ENCODE assay signal across 25 mouse cellular contexts in the genomic region with DNA sequence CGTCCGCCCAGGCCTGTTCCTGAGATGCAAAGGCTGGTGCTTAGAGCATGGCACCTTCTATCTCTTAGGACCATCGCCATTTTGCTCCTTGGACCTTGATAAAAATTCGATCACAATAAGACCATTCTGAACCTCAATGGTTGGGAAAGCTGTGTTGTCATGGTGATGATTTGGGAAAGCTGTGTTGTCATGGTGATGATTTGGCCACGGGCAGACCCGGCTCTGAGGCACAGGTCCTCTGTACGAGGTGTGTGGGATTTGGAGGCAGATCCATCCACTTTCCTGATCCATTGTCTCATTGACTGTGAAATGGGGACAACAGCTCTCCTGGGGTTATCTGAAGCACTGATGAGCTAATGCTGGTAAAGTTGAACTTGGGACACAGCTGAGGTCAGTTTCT. TPM values are rescaled to one million over a fixed set of nuclear protein-coding genes. Genes with fewer than 3 reads are reported as not detected.
DNase-seq lines count a peak whose midpoint lies in the region; ATAC-seq lines count a peak whose summit lies in the region.
"Had no signal": no experiment of that assay in that cellular context is flagged by ENCODE, and none has a peak within 500 bp of the region (broad histone marks: within the 10 kb centered on the region; RNA-seq: fewer than 3 reads in every experiment).

No protein-coding gene starts in this region.

- no peak overlapping the region for H3K4me3 ChIP-seq in hindbrain, embryonic 15.5 days
- H3K4me3 ChIP-seq in hindbrain, embryonic 13.5 days = no peak overlapping the region
- no peak overlapping the region for H3K4me3 ChIP-seq in midbrain, embryonic 15.5 days
- H3K4me3 ChIP-seq: embryonic facial prominence, embryonic 15.5 days; forebrain, embryonic 10.5 days; heart, embryonic 10.5 days; kidney, embryonic 15.5 days; left cerebral cortex, adult 2 months; limb, embryonic 10.5 days; midbrain, embryonic 12.5 days had no signal

- H3K9ac ChIP-seq in hindbrain, embryonic 15.5 days = no peak overlapping the region
- H3K9ac ChIP-seq in hindbrain, embryonic 13.5 days = no peak overlapping the region
- no peak overlapping the region for H3K9ac ChIP-seq in midbrain, embryonic 15.5 days
- H3K9ac ChIP-seq: embryonic facial prominence, embryonic 15.5 days; kidney, embryonic 15.5 days; midbrain, embryonic 12.5 days had no signal

- no peaks in the 10 kb centered on the region for H3K9me3 ChIP-seq in hindbrain, embryonic 15.5 days
- H3K9me3 ChIP-seq in hindbrain, embryonic 13.5 days = no peaks in the 10 kb centered on the region
- no peaks in the 10 kb centered on the region for H3K9me3 ChIP-seq in midbrain, embryonic 15.5 days
- H3K9me3 ChIP-seq: embryonic facial prominence, embryonic 15.5 days; forebrain, embryonic 10.5 days; heart, embryonic 10.5 days; kidney, embryonic 15.5 days; limb, embryonic 10.5 days; midbrain, embryonic 12.5 days had no signal

- no peak overlapping the region for H3K4me2 ChIP-seq in hindbrain, embryonic 15.5 days
- no peak overlapping the region for H3K4me2 ChIP-seq in hindbrain, embryonic 13.5 days
- H3K4me2 ChIP-seq in midbrain, embryonic 15.5 days = no peak overlapping the region
- H3K4me2 ChIP-seq: embryonic facial prominence, embryonic 15.5 days; kidney, embryonic 15.5 days; liver, embryonic 11.5 days; midbrain, embryonic 12.5 days had no signal

- DNase-seq in R1 (ENCODE audit: low read depth, low spot score) = peak; percentile 63
- peak; percentile 40 for DNase-seq in brain, embryonic 18.5 days (ENCODE audit: low read depth, low spot score)
- no peak for DNase-seq in spleen, adult 12 weeks (ENCODE audit: low spot score)
- no peak for DNase-seq in thymus, postnatal 10 days (ENCODE audit: low spot score in 2 of 2)
- DNase-seq: adrenal gland, postnatal 36 days; cerebellum, adult 11 months; cerebellum, postnatal 36 days; heart, postnatal 14 days; lung, adult 2 months; lung, postnatal 36 days had no signal

- H3K27me3 ChIP-seq in hindbrain, embryonic 15.5 days = no peaks in the 10 kb centered on the region
- no peaks in the 10 kb centered on the region for H3K27me3 ChIP-seq in hindbrain, embryonic 13.5 days
- H3K27me3 ChIP-seq in midbrain, embryonic 15.5 days (replicated peaks) = no peaks in the 10 kb centered on the region
- H3K27me3 ChIP-seq: embryonic facial prominence, embryonic 15.5 days; kidney, embryonic 15.5 days; midbrain, embryonic 12.5 days had no signal

- 0 out of 2 replicates have a peak, but pooled peaks have one; percentile 38 for ATAC-seq in hindbrain, embryonic 15.5 days (ENCODE audit: low FRiP score, low read depth)
- no peak for ATAC-seq in hindbrain, embryonic 13.5 days (ENCODE audit: low FRiP score)
- ATAC-seq in midbrain, embryonic 15.5 days (replicated peaks) = peak; percentile 71
- ATAC-seq: Patski had no signal

- H3K27ac ChIP-seq in hindbrain, embryonic 15.5 days (replicated peaks) = 0 out of 2 replicates have a peak overlapping the region, but pooled peaks have one; percentile 15
- no peak overlapping the region for H3K27ac ChIP-seq in hindbrain, embryonic 13.5 days
- H3K27ac ChIP-seq in midbrain, embryonic 15.5 days = peak overlapping the region; percentile 34
- H3K27ac ChIP-seq: embryonic facial prominence, embryonic 15.5 days; forebrain, embryonic 10.5 days; heart, embryonic 10.5 days; kidney, embryonic 15.5 days; left cerebral cortex, adult 2 months; limb, embryonic 10.5 days; midbrain, embryonic 12.5 days had no signal

- no peaks in the 10 kb centered on the region for H3K36me3 ChIP-seq in hindbrain, embryonic 15.5 days
- H3K36me3 ChIP-seq in hindbrain, embryonic 13.5 days = no peaks in the 10 kb centered on the region
- H3K36me3 ChIP-seq in midbrain, embryonic 15.5 days (replicated peaks) = no peaks in the 10 kb centered on the region
- H3K36me3 ChIP-seq: embryonic facial prominence, embryonic 15.5 days; forebrain, embryonic 10.5 days; heart, embryonic 10.5 days; kidney, embryonic 15.5 days; limb, embryonic 10.5 days; midbrain, embryonic 12.5 days had no signal

- H3K4me1 ChIP-seq in hindbrain, embryonic 15.5 days (replicated peaks) = peaks cover 13% of the 10 kb centered on the region
- H3K4me1 ChIP-seq in hindbrain, embryonic 13.5 days (replicated peaks) = peaks cover 13% of the 10 kb centered on the region
- peaks cover 16% of the 10 kb centered on the region for H3K4me1 ChIP-seq in midbrain, embryonic 15.5 days
- H3K4me1 ChIP-seq: embryonic facial prominence, embryonic 15.5 days; kidney, embryonic 15.5 days; limb, embryonic 10.5 days had no signal

- WGBS in hindbrain, embryonic 15.5 days = 44% methylated on average over 7 of the region's 7 CpGs
- WGBS in hindbrain, embryonic 13.5 days = 34% methylated on average over 7 of the region's 7 CpGs
- WGBS in midbrain, embryonic 15.5 days = 24% methylated on average over 7 of the region's 7 CpGs

RNA-seq across cellular contexts. Expression of gene Pkd1l2, which starts 42.4 kb away (rescaled TPM):
- 0.04 and 0.16 TPM in 2 replicates for polyA plus RNA-seq in hindbrain, embryonic 15.5 days (2015; fragmentation: Nextera tagmentation; extraction: Ambion mirVana)
- 0.03 TPM in 1 of 2 replicates, not detected in the other for polyA plus RNA-seq in hindbrain, embryonic 13.5 days (2015; fragmentation: Nextera tagmentation; extraction: Ambion mirVana)
- not detected in 2 replicates for polyA plus RNA-seq in midbrain, embryonic 15.5 days (2015; fragmentation: Nextera tagmentation; extraction: Ambion mirVana)
- polyA plus RNA-seq: C2C12; forebrain, embryonic 10.5 days; intestine, embryonic 14.5 days; limb, embryonic 10.5 days; midbrain, embryonic 12.5 days; neural tube, embryonic 11.5 days; Patski had no signal

RNA-seq across cellular contexts. Expression of gene Gcsh, which starts 46.5 kb away (rescaled TPM):
- polyA plus RNA-seq in hindbrain, embryonic 15.5 days (2015; fragmentation: Nextera tagmentation; extraction: Ambion mirVana) = 96.8 and 99.1 TPM in 2 replicates
- 93.0 and 95.0 TPM in 2 replicates for polyA plus RNA-seq in hindbrain, embryonic 13.5 days (2015; fragmentation: Nextera tagmentation; extraction: Ambion mirVana)
- 66.3 and 76.9 TPM in 2 replicates for polyA plus RNA-seq in midbrain, embryonic 15.5 days (2015; fragmentation: Nextera tagmentation; extraction: Ambion mirVana)

RNA-seq across cellular contexts. Expression of gene Bco1, which starts 55.8 kb away (rescaled TPM):
- polyA plus RNA-seq in hindbrain, embryonic 15.5 days (2015; fragmentation: Nextera tagmentation; extraction: Ambion mirVana) = 0.21 and 0.32 TPM in 2 replicates
- 0.21 and 0.27 TPM in 2 replicates for polyA plus RNA-seq in hindbrain, embryonic 13.5 days (2015; fragmentation: Nextera tagmentation; extraction: Ambion mirVana)
- polyA plus RNA-seq in midbrain, embryonic 15.5 days (2015; fragmentation: Nextera tagmentation; extraction: Ambion mirVana) = 0.19 and 0.32 TPM in 2 replicates
- polyA plus RNA-seq: C2C12; limb, embryonic 10.5 days; Patski had no signal

Comparison
In these comparisons a context has a peak if more than half of its experiments do, and no peak if none do; other contexts are left out.
1. DNase-seq: peak in R1 (single experiment) and brain, embryonic 18.5 days (single experiment); none in spleen, adult 12 weeks (single experiment) and thymus, postnatal 10 days (0 of 2).